ENCODE assay signal across 9 mouse cellular contexts in genomic region chr12:111445161-111445889, GRCm38 (mm10). TPM values are rescaled to one million over a fixed set of nuclear protein-coding genes. Genes with fewer than 3 reads are reported as not detected.
DNase-seq lines count a peak whose midpoint lies in the region; ATAC-seq lines count a peak whose summit lies in the region.
"Had no signal": no experiment of that assay in that cellular context is flagged by ENCODE, and none has a peak within 500 bp of the region (broad histone marks: within the 10 kb centered on the region; RNA-seq: fewer than 3 reads in every experiment).

No protein-coding gene starts in this region.

- no peak overlapping the region for H3K27ac ChIP-seq in lung, embryonic 16.5 days (ENCODE audit: low read length)
- H3K27ac ChIP-seq in forebrain, embryonic 15.5 days (replicated peaks) = no peak overlapping the region
- no peak overlapping the region for H3K27ac ChIP-seq in limb, embryonic 13.5 days
- no peak overlapping the region for H3K27ac ChIP-seq in neural tube, embryonic 15.5 days (replicated peaks)

- 6% methylated on average over 52 of the region's 52 CpGs for WGBS in lung, embryonic 16.5 days
- WGBS in forebrain, embryonic 15.5 days = 1% methylated on average over 52 of the region's 52 CpGs
- WGBS in limb, embryonic 13.5 days = 4% methylated on average over 52 of the region's 52 CpGs
- 2% methylated on average over 47 of the region's 52 CpGs for WGBS in neural tube, embryonic 15.5 days

- H3K9me3 ChIP-seq in lung, embryonic 16.5 days (ENCODE audit: control insufficient read depth, low read length) = no peaks in the 10 kb centered on the region
- H3K9me3 ChIP-seq in forebrain, embryonic 15.5 days = no peaks in the 10 kb centered on the region
- no peaks in the 10 kb centered on the region for H3K9me3 ChIP-seq in limb, embryonic 13.5 days
- H3K9me3 ChIP-seq in neural tube, embryonic 15.5 days (replicated peaks) = no peaks in the 10 kb centered on the region

- peaks cover 35% of the 10 kb centered on the region for H3K4me1 ChIP-seq in lung, embryonic 16.5 days (replicated peaks; ENCODE audit: control insufficient read depth, insufficient read depth, low read length)
- H3K4me1 ChIP-seq in forebrain, embryonic 15.5 days = peaks cover 19% of the 10 kb centered on the region
- H3K4me1 ChIP-seq in limb, embryonic 13.5 days = peaks cover 56% of the 10 kb centered on the region
- peaks cover 25% of the 10 kb centered on the region for H3K4me1 ChIP-seq in neural tube, embryonic 15.5 days

- ATAC-seq in lung, embryonic 16.5 days (ENCODE audit: low read depth) = no peak
- no peak for ATAC-seq in forebrain, embryonic 15.5 days (replicated peaks)
- ATAC-seq in limb, embryonic 13.5 days (ENCODE audit: low FRiP score, low read depth) = no peak
- ATAC-seq in neural tube, embryonic 15.5 days (ENCODE audit: low FRiP score) = no peak

- H3K36me3 ChIP-seq in lung, embryonic 16.5 days (ENCODE audit: control insufficient read depth, insufficient read depth, low read length) = no peaks in the 10 kb centered on the region
- H3K36me3 ChIP-seq in forebrain, embryonic 15.5 days = no peaks in the 10 kb centered on the region
- H3K36me3 ChIP-seq in limb, embryonic 13.5 days = no peaks in the 10 kb centered on the region
- no peaks in the 10 kb centered on the region for H3K36me3 ChIP-seq in neural tube, embryonic 15.5 days

- peak overlapping the region; percentile 27 for H3K4me3 ChIP-seq in lung, embryonic 16.5 days (ENCODE audit: low read length)
- peak overlapping the region; percentile 26 for H3K4me3 ChIP-seq in forebrain, embryonic 15.5 days
- H3K4me3 ChIP-seq in limb, embryonic 13.5 days = peak overlapping the region; percentile 33
- peak overlapping the region; percentile 24 for H3K4me3 ChIP-seq in neural tube, embryonic 15.5 days (replicated peaks)

- H3K9ac ChIP-seq in lung, embryonic 16.5 days (ENCODE audit: low read length) = no peak overlapping the region
- H3K9ac ChIP-seq in forebrain, embryonic 15.5 days (replicated peaks) = no peak overlapping the region
- H3K9ac ChIP-seq in limb, embryonic 13.5 days = peak overlapping the region; percentile 50; the same call in 1 of the 2 replicates
- no peak overlapping the region for H3K9ac ChIP-seq in neural tube, embryonic 15.5 days (replicated peaks)

- peaks cover 78% of the 10 kb centered on the region for H3K27me3 ChIP-seq in lung, embryonic 16.5 days (ENCODE audit: control insufficient read depth, insufficient read depth, low read depth, low read length)
- H3K27me3 ChIP-seq in forebrain, embryonic 15.5 days = peaks cover 96% of the 10 kb centered on the region
- peaks cover 100% of the 10 kb centered on the region for H3K27me3 ChIP-seq in limb, embryonic 13.5 days
- H3K27me3 ChIP-seq in neural tube, embryonic 15.5 days (replicated peaks) = peaks cover 98% of the 10 kb centered on the region

- intact Hi-C loops in gastrocnemius, postnatal 14 days (cut with DNase I; ENCODE audit: low total_unique reads) = no loop called here

- DNase-seq in lung, postnatal 25 days (ENCODE audit: low spot score) = no peak
- DNase-seq in gastrocnemius, postnatal 14 days = no peak
- DNase-seq in adrenal gland, adult 2 months = no peak
- no peak for DNase-seq in ovary, postnatal 36 days (ENCODE audit: low spot score)

- H3K4me2 ChIP-seq in lung, embryonic 16.5 days (ENCODE audit: low read depth, low read length) = peak overlapping the region; percentile 38
- peak overlapping the region; percentile 30 for H3K4me2 ChIP-seq in forebrain, embryonic 15.5 days (replicated peaks)
- H3K4me2 ChIP-seq in limb, embryonic 13.5 days (replicated peaks) = peak overlapping the region; percentile 60
- H3K4me2 ChIP-seq in neural tube, embryonic 15.5 days = peak overlapping the region; percentile 47

RNA-seq across cellular contexts. Expression of gene Tnfaip2, which starts 3.1 kb away (rescaled TPM):
- polyA plus RNA-seq in lung, embryonic 16.5 days (2015; fragmentation: Nextera tagmentation; extraction: Ambion mirVana) = 4.0 and 6.9 TPM in 2 replicates
- 0.51 and 1.1 TPM in 2 replicates for polyA plus RNA-seq in forebrain, embryonic 15.5 days (2015; fragmentation: Nextera tagmentation; extraction: Ambion mirVana)
- 7.4 and 7.8 TPM in 2 replicates for polyA plus RNA-seq in limb, embryonic 13.5 days (2015; fragmentation: Nextera tagmentation; extraction: Ambion mirVana)
- polyA plus RNA-seq in neural tube, embryonic 15.5 days (2015; fragmentation: Nextera tagmentation; extraction: Ambion mirVana) = 1.00 and 3.3 TPM in 2 replicates
- total RNA-seq in gastrocnemius, postnatal 14 days (2021) = 10 to 100 TPM; 22.7 to 46.6 TPM
- total RNA-seq in adrenal gland, adult 2 months (2021) = 10 to 100 TPM; 12.2 to 19.5 TPM
- 15.8 and 22.7 TPM in 2 replicates for polyA plus RNA-seq in adrenal gland, adult 2 months (2012; rRNA removed)

RNA-seq across cellular contexts. Expression of gene Exoc3l4, which starts 28.5 kb away (rescaled TPM):
- polyA plus RNA-seq in lung, embryonic 16.5 days (2015; fragmentation: Nextera tagmentation; extraction: Ambion mirVana) = 13.0 and 14.5 TPM in 2 replicates
- polyA plus RNA-seq in forebrain, embryonic 15.5 days (2015; fragmentation: Nextera tagmentation; extraction: Ambion mirVana) = 1.7 and 2.0 TPM in 2 replicates
- polyA plus RNA-seq in limb, embryonic 13.5 days (2015; fragmentation: Nextera tagmentation; extraction: Ambion mirVana) = 6.6 and 6.9 TPM in 2 replicates
- 1.9 and 11.8 TPM in 2 replicates for polyA plus RNA-seq in neural tube, embryonic 15.5 days (2015; fragmentation: Nextera tagmentation; extraction: Ambion mirVana)
- 10 to 100 TPM; 12.8 to 23.8 TPM for total RNA-seq in gastrocnemius, postnatal 14 days (2021)
- 1 to 10 TPM; 4.7 to 7.7 TPM for total RNA-seq in adrenal gland, adult 2 months (2021)
- 12.7 and 13.9 TPM in 2 replicates for polyA plus RNA-seq in adrenal gland, adult 2 months (2012; rRNA removed)

RNA-seq across cellular contexts. Expression of gene Lbhd2, which starts 38.7 kb away (rescaled TPM):
- 0.79 and 0.80 TPM in 2 replicates for polyA plus RNA-seq in lung, embryonic 16.5 days (2015; fragmentation: Nextera tagmentation; extraction: Ambion mirVana)
- 1.6 and 2.2 TPM in 2 replicates for polyA plus RNA-seq in forebrain, embryonic 15.5 days (2015; fragmentation: Nextera tagmentation; extraction: Ambion mirVana)
- polyA plus RNA-seq in limb, embryonic 13.5 days (2015; fragmentation: Nextera tagmentation; extraction: Ambion mirVana) = 9.5 and 13.8 TPM in 2 replicates
- 1.4 and 2.8 TPM in 2 replicates for polyA plus RNA-seq in neural tube, embryonic 15.5 days (2015; fragmentation: Nextera tagmentation; extraction: Ambion mirVana)
- total RNA-seq in gastrocnemius, postnatal 14 days (2021) = not detected
- total RNA-seq in adrenal gland, adult 2 months (2021) = under 1 TPM; 0.46 to 0.48 TPM
- 0.17 and 0.30 TPM in 2 replicates for polyA plus RNA-seq in adrenal gland, adult 2 months (2012; rRNA removed)

RNA-seq across cellular contexts. Expression of gene Gm266, which starts 40.3 kb away (rescaled TPM):
- 3.9 and 5.4 TPM in 2 replicates for polyA plus RNA-seq in lung, embryonic 16.5 days (2015; fragmentation: Nextera tagmentation; extraction: Ambion mirVana)
- polyA plus RNA-seq in forebrain, embryonic 15.5 days (2015; fragmentation: Nextera tagmentation; extraction: Ambion mirVana) = 0.55 and 0.79 TPM in 2 replicates
- polyA plus RNA-seq in limb, embryonic 13.5 days (2015; fragmentation: Nextera tagmentation; extraction: Ambion mirVana) = 9.0 and 9.1 TPM in 2 replicates
- polyA plus RNA-seq in neural tube, embryonic 15.5 days (2015; fragmentation: Nextera tagmentation; extraction: Ambion mirVana) = 2.9 and 12.0 TPM in 2 replicates
- total RNA-seq in gastrocnemius, postnatal 14 days (2021) = 1 to 10 TPM; 1.7 to 3.4 TPM
- under 1 TPM in 1 of 2 experiments, not detected in 1; 0.23 TPM for total RNA-seq in adrenal gland, adult 2 months (2021)
- 0.10 and 1.2 TPM in 2 replicates for polyA plus RNA-seq in adrenal gland, adult 2 months (2012; rRNA removed)
- total RNA-seq: megakaryocyte progenitor cell, adult 5-6 weeks had no signal
